Mouse (Mus musculus): ENCODE data around the gene Tex30.

DNA sequence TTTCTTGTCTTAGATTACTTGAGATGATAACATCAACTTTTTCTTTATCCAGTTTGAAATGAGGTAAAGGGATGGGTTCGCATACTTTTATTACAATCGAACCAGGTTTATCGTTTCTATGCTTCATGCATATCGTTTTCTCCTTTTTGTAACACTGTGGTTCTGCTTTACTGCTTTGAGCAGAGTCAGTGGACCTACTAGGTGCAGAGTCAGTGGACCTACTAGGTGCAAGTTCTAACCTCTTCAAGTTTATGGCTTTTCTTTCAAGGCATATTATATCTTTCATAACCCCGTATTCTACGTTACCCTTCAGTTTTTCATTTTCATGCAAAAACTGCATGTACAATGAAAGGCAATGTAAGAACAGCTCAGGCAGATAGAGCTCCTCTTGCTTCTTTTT lies 38.8 kb downstream of the Tex30 start:
- TF ChIP-seq POLR2A (IDR thresholded peaks at IDR 0.05; ENCODE audit: borderline replicate concordance, extremely low read depth, low read depth, low read length) (no peak), CTCF (IDR thresholded peaks at IDR 0.05; ENCODE audit: insufficient read depth, low read length) (no peak)
